Mouse (Mus musculus): ENCODE measurements around the gene U2surp. TPM values are rescaled to one million over a fixed set of nuclear protein-coding genes. Genes with fewer than 3 reads are reported as not detected.

Gene U2surp
- polyA plus RNA-seq, 1 experiment: 6.1 TPM

DNA sequence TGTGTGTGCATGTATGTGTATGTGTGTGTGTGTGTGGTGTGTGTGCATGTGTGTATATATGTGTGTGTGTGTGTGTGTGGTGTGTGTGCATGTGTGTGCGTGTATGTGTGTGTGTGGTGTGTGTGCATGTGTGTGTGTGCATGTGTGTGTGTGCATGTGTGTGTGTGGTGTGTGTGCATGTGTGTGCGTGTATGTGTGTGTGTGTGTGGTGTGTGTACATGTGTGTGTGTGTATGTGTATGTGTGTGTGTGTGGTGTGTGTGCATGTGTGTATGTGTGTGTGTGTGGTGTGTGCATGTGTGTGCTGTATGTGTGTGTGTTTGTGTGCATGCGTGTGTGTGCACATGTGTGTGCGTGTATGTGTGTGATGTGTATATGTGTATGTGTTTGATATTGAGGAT lies 32.8 kb upstream of the U2surp start:
- no peak for TF ChIP-seq GATA1 (IDR thresholded peaks at IDR 0.05; ENCODE audit: low read length)

DNA sequence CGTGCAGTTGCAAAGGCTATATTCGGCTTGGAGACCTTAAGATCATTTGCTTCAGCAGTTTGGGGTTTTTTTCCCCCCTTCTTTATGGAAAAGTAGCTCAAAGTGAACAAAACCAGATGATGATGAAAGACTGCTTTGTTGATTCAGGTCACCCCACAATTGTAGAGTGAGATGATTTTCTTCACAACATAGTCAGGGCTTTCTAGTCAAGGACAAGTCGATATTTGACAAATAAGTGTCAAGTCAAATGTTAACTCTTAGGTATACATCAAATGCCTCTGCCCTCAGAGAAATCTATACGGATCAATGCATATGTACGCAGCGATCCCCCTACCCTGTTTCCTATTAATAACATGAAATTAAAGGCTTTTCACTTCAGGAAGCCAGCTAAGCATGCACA lies 30.7 kb upstream of the U2surp start:
- no peak for TF ChIP-seq GATA1 (IDR thresholded peaks at IDR 0.05; ENCODE audit: low read length)

- TF ChIP-seq GATA1 (IDR thresholded peaks at IDR 0.05; ENCODE audit: low read length): no peak
Measured at GRCm38 (mm10) chr9:95541650-95542432, 30.0 kb upstream of the U2surp start.

- no peak for TF ChIP-seq GATA1 (IDR thresholded peaks at IDR 0.05; ENCODE audit: low read length)
Measured at GRCm38 (mm10) chr9:95541208-95541607, 29.4 kb upstream of the U2surp start.

GRCm38 (mm10) chr9:95540487-95540886 lies 28.7 kb upstream of the U2surp start:
- no peak for TF ChIP-seq GATA1 (IDR thresholded peaks at IDR 0.05; ENCODE audit: low read length)

GRCm38 (mm10) chr9:95539176-95539800 lies 27.5 kb upstream of the U2surp start:
- no peak for TF ChIP-seq GATA1 (IDR thresholded peaks at IDR 0.05; ENCODE audit: low read length)

DNA sequence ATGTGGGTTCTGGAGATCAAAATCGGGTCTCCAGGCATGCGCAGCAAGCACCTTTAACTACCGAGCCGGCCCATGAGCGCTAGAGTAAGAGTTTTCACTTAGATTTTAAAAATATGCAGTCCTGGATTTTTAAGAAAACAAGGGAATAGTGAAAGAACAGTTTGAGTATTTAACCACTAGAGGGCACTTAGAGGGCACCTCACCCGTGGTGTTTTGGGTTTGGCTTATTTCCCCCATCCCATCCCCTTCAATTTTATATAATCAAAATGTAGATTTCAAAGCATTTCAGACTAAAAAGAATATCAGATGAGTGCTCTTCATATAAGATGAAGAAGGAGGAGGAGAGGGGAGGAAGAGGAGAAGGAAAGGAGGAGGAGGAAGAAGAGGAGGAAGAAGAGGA lies 22.0 kb upstream of the U2surp start:
- no peak for TF ChIP-seq GATA1 (IDR thresholded peaks at IDR 0.05; ENCODE audit: low read length)

GRCm38 (mm10) chr9:95531144-95531543 lies 19.3 kb upstream of the U2surp start:
- no peak for TF ChIP-seq GATA1 (IDR thresholded peaks at IDR 0.05; ENCODE audit: low read length)

GRCm38 (mm10) chr9:95527676-95528075 lies 15.9 kb upstream of the U2surp start:
- TF ChIP-seq GATA1 (IDR thresholded peaks at IDR 0.05; ENCODE audit: low read length): no peak

- no peak for TF ChIP-seq GATA1 (IDR thresholded peaks at IDR 0.05; ENCODE audit: low read length)
Measured at GRCm38 (mm10) chr9:95525961-95526360, 14.2 kb upstream of the U2surp start.

DNA sequence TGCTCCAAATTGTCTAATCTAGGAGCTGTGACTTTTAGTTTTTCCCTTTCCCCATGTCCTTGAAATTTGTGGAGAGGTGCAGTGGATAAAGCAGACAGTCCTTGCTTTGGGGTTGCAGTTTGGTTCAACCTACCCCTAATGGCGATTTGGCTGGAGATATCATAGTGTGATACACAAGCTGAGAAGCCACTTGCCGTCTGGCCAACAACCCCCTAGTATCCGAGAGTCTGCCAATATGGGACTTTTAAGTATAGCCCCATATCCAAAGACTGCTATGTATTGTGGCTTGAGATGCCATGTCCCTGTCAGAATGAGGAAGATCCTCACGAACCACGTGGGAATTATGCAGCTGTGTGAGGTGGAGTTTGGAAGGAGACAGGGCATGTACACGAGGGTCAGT lies 13.6 kb upstream of the U2surp start:
- no peak for TF ChIP-seq GATA1 (IDR thresholded peaks at IDR 0.05; ENCODE audit: low read length)

DNA sequence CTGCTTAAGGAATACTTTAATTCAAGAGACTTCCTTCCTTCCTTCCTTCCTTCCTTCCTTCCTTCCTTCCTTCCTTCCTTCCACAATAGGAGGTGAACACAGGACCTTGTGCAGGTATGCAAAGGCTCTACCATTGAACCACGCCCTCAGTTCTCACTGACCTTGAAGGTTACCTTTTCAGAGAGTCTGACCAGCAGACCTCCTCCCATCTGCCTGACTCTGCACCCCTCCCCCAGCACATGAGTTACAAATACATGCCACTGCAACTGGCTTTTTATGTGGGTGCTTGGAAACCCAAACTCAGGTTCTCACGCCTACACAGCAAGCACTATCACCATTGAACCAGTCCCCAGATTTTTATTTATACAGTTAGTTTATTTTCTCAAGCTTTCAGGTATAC lies 10.8 kb upstream of the U2surp start:
- no peak for TF ChIP-seq GATA1 (IDR thresholded peaks at IDR 0.05; ENCODE audit: low read length)

- TF ChIP-seq GATA1 (IDR thresholded peaks at IDR 0.05; ENCODE audit: low read length): no peak
Measured at GRCm38 (mm10) chr9:95521566-95521965, 9.8 kb upstream of the U2surp start.

GRCm38 (mm10) chr9:95521031-95521430 lies 9.2 kb upstream of the U2surp start:
- no peak for TF ChIP-seq GATA1 (IDR thresholded peaks at IDR 0.05; ENCODE audit: low read length)

DNA sequence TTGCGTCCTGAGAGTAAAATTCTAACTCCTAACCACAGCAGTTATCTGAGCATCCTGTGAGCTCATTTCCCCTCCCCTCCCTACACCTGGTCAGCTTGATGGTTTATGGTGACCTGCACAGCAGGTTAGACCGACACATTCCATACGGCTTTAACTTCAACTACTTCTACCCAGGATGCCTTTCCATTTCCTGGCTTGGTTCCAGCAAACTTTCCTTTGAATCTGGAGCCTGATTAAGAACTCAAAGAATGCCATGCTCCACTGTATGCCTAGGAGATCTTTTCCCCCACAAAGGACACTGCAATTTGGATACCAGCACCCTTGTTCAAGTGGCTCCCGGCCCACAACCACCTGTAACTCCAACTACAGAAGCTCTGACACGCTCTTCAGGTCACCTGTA lies 8.8 kb upstream of the U2surp start:
- no peak for TF ChIP-seq GATA1 (IDR thresholded peaks at IDR 0.05; ENCODE audit: low read length)

DNA sequence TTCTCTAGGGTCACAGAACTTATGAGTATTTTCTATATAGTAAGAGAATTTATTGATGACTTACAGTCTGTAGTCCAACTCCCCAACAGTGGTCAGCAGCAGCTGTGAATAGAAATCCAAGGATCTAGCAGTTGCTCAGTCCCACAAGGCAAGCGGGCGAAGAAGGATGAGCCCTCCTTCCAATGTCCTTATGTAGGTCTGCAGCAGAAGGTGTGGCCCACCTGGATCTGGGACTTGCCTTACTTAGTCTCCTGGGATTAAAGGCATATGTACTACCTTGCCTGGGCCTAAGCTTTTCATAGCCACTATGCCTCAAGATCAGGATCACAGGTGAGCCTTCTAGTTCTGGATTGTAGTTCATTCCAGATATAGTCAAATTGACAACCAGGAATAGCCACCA lies 2.0 kb upstream of the U2surp start:
- no peak for TF ChIP-seq GATA1 (IDR thresholded peaks at IDR 0.05; ENCODE audit: low read length)
